Mouse (Mus musculus) CH12.LX (cell line): Measurements from ENCODE around the gene Sipa1l3. TPM values are rescaled to one million over a fixed set of nuclear protein-coding genes. Genes with fewer than 3 reads are reported as not detected.

Experiments
- DNase-seq: peaks from one replicate; pipeline ENCODE4 v3.0.0-alpha.2; 2013; ENCODE audit errors: extremely low read depth
- H3K27ac ChIP-seq: 2 replicates; pipeline ENCODE4 v1.5.1; 2012; ENCODE audit warnings: low read depth, mild to moderate bottlenecking, control low read depth, moderate library complexity; ENCODE audit not compliant: insufficient read depth
- H3K27me3 ChIP-seq: replicated peaks from 2 replicates; pipeline ENCODE3; 2012; ENCODE audit warnings: inconsistent platforms
- H3K36me3 ChIP-seq, 2 experiments: replicated peaks in 1 of 2; 2 replicates each; pipeline versions ENCODE3 to v1.6.1; 2012; ENCODE audit warnings: inconsistent platforms in 1 of 2, low read length in 1 of 2, mild to moderate bottlenecking in 1 of 2, mixed read lengths in 1 of 2, moderate library complexity in 1 of 2; ENCODE audit not compliant: control insufficient read depth in 1 of 2, insufficient read depth in 1 of 2
- H3K4me1 ChIP-seq, 2 experiments: 2 replicates each; pipeline ENCODE4 v1.6.1; 2012; ENCODE audit warnings: inconsistent platforms in 1 of 2, moderate library complexity in 1 of 2; ENCODE audit not compliant: insufficient read depth in 2 of 2, control insufficient read depth in 1 of 2
- H3K4me2 ChIP-seq: 2 replicates; pipeline ENCODE4 v1.6.1; 2012; ENCODE audit warnings: low read depth, mild to moderate bottlenecking, control low read depth; ENCODE audit not compliant: poor library complexity, insufficient read depth, severe bottlenecking
- H3K4me3 ChIP-seq, 3 experiments: fragments of 150-350 bp in 1 of 3; sonication (generic) in 1 of 3; replicated peaks in 1 of 3; 2 replicates each; pipeline versions ENCODE3 to v1.5.1; 2011 to 2012; ENCODE audit warnings: low read depth in 2 of 3, low read length in 2 of 3, mild to moderate bottlenecking in 2 of 3, moderate library complexity in 2 of 3, control low read depth in 1 of 3, improper control_type of control experiment in 1 of 3, inconsistent platforms in 1 of 3, mixed read lengths in 1 of 3; ENCODE audit not compliant: poor library complexity in 1 of 3
- H3K79me2 ChIP-seq: replicated peaks from 2 replicates; pipeline ENCODE4 v1.6.1; 2012; ENCODE audit warnings: mild to moderate bottlenecking, moderate library complexity; ENCODE audit not compliant: control insufficient read depth, poor library complexity, insufficient read depth, severe bottlenecking; ENCODE audit errors: extremely low read depth
- H3K9ac ChIP-seq: 2 replicates; pipeline ENCODE4 v1.6.1; 2012; ENCODE audit warnings: low read depth, mild to moderate bottlenecking, control low read depth, moderate library complexity; ENCODE audit not compliant: insufficient read depth
- H3K9me3 ChIP-seq: replicated peaks from 2 replicates; pipeline ENCODE3; 2012; ENCODE audit warnings: low read length, inconsistent platforms, mixed read lengths
- BHLHE40 ChIP-seq: IDR thresholded peaks from 2 replicates; pipeline ENCODE4 v1.6.1; 2011; ENCODE audit warnings: mild to moderate bottlenecking, low read depth, low read length, improper control_type of control experiment
- CHD2 ChIP-seq: IDR thresholded peaks from 2 replicates; pipeline ENCODE4 v1.6.1; 2011; ENCODE audit warnings: low read length, improper control_type of control experiment
- CTCF ChIP-seq, 2 experiments: IDR thresholded peaks in 1 of 2; conservative IDR thresholded peaks in 1 of 2; 2 replicates each; pipeline ENCODE4 v1.5.1; 2011 to 2012; ENCODE audit warnings: low read depth in 2 of 2, low read length in 2 of 2, improper control_type of control experiment in 1 of 2, inconsistent platforms in 1 of 2, mild to moderate bottlenecking in 1 of 2, moderate library complexity in 1 of 2
- ELF1 ChIP-seq: IDR thresholded peaks from 2 replicates; pipeline ENCODE4 v1.6.1; 2014; ENCODE audit warnings: low read depth, mild to moderate bottlenecking, inconsistent platforms, low read length, improper control_type of control experiment
- EP300 ChIP-seq: IDR thresholded peaks from 2 replicates; pipeline ENCODE4 v1.6.1; 2011; ENCODE audit warnings: low read length, improper control_type of control experiment
- JUND ChIP-seq: conservative IDR thresholded peaks from 2 replicates; pipeline ENCODE4 v1.6.1; 2011; ENCODE audit warnings: low read depth, low read length, improper control_type of control experiment
- MAFK ChIP-seq: IDR thresholded peaks from 2 replicates; pipeline ENCODE4 v1.6.1; 2011; ENCODE audit warnings: low read length, improper control_type of control experiment; ENCODE audit not compliant: insufficient replicate concordance
- MEF2A ChIP-seq: IDR thresholded peaks from 2 replicates; pipeline ENCODE4 v1.6.1; 2014; ENCODE audit warnings: low read depth, mild to moderate bottlenecking, inconsistent platforms, low read length, improper control_type of control experiment, borderline replicate concordance
- NELFE ChIP-seq: IDR thresholded peaks from 2 replicates; pipeline ENCODE4 v1.6.1; 2011; ENCODE audit warnings: low read depth, low read length, improper control_type of control experiment
- RAD21 ChIP-seq: IDR thresholded peaks from 2 replicates; pipeline ENCODE4 v1.6.1; 2011; ENCODE audit warnings: low read depth, mild to moderate bottlenecking, low read length, improper control_type of control experiment, moderate library complexity
- SMC3 ChIP-seq: IDR thresholded peaks from 2 replicates; pipeline ENCODE4 v1.6.1; 2011; ENCODE audit warnings: low read depth, low read length, improper control_type of control experiment
- TBP ChIP-seq: conservative IDR thresholded peaks from 2 replicates; pipeline ENCODE4 v1.6.1; 2011; ENCODE audit warnings: low read depth, low read length, improper control_type of control experiment
- USF1 ChIP-seq: IDR thresholded peaks from 2 replicates; pipeline ENCODE4 v1.6.1; 2014; ENCODE audit warnings: low read depth, mild to moderate bottlenecking, inconsistent platforms, low read length, improper control_type of control experiment
- ZKSCAN1 ChIP-seq: IDR thresholded peaks from 2 replicates; pipeline ENCODE4 v1.6.1; 2012; ENCODE audit warnings: low read depth, inconsistent platforms, low read length, improper control_type of control experiment, borderline replicate concordance
- dilution Hi-C: fragments of 300-500 bp; cut with MboI; formaldehyde crosslinking; loops from 2 replicates; pipeline ENCODE4 v1.14.3; 2020; ENCODE audit warnings: low sequenced_read_pairs; ENCODE audit not compliant: extremely low pct_unique_long_range_greater_than_20kb, extremely low pct_ligation_motif_present
- in situ Hi-C: fragments of 300-500 bp; cut with MboI; formaldehyde crosslinking; loops from 3 replicates; pipeline ENCODE4 v1.14.3; 2019; ENCODE audit warnings: low sequenced_read_pairs, low pct_ligation_motif_present, low pct_unique_long_range_greater_than_20kb, mixed read lengths
- polyA plus RNA-seq: library from polyadenylated mRNA; unstranded; fragments of >175 nt; gene quantifications from 2 replicates; pipeline ENCODE4 v1.2.1, GENCODE M21; 2012; ENCODE audit warnings: low read depth; ENCODE audit not compliant: insufficient read length
- total RNA-seq, 2 experiments: library from RNA; depleted of rRNA; stranded (reverse); fragments of 300-350 nt in 1 of 2; fragments of >200 nt in 1 of 2; gene quantifications; 2 replicates each; pipeline ENCODE4 v1.2.3; 2012 to 2014

The Sipa1l3 gene
- total and polyA plus RNA-seq, 3 experiments = 1.6 to 8.8 (median 5.9) TPM

GRCm38 (mm10) chr7:29437072-29437471 lies 81.4 kb downstream of the Sipa1l3 start:
- H3K36me3 ChIP-seq = peaks cover 0 to 3% of the 10 kb centered on the region in 2 experiments
- no peaks in the 10 kb centered on the region for H3K9me3 ChIP-seq
- H3K27ac ChIP-seq = no peak overlapping the region
- H3K4me3 ChIP-seq = no peak overlapping the region
- peaks cover 5 to 21% of the 10 kb centered on the region in 2 experiments; a peak in 3 of 4 replicates for H3K4me1 ChIP-seq
- no peaks in the 10 kb centered on the region for H3K27me3 ChIP-seq
- no peak for DNase-seq
- no peaks in the 10 kb centered on the region for H3K79me2 ChIP-seq
- H3K9ac ChIP-seq = no peak overlapping the region
- dilution Hi-C loops (no loop called here), in situ Hi-C loops (no loop called here)
- H3K4me2 ChIP-seq = no peak overlapping the region
- TF ChIP-seq MAFK = no peak
- no peak for TF ChIP-seq CHD2
- TF ChIP-seq ELF1 = no peak
- no peak for TF ChIP-seq EP300
- no peak for TF ChIP-seq USF1
- no peak for TF ChIP-seq CTCF (conservative IDR thresholded peaks at IDR 0.05 in 1 of 2, IDR thresholded peaks at IDR 0.05 in 1 of 2; ENCODE audit: low read depth in 2 of 2, low read length in 2 of 2)

- dilution Hi-C loops (no loop called here), in situ Hi-C loops (no loop called here)
- TF ChIP-seq RAD21 (no peak), EP300 (no peak), BHLHE40 (no peak), MEF2A (no peak), ZKSCAN1 (no peak), NELFE (no peak), ELF1 (no peak), SMC3 (no peak), JUND (no peak), TBP (no peak), CTCF (conservative IDR thresholded peaks at IDR 0.05 in 1 of 2, IDR thresholded peaks at IDR 0.05 in 1 of 2; ENCODE audit: low read depth in 2 of 2, low read length in 2 of 2) (no peak)
- Histone ChIP-seq H3K4me1 (peaks cover 7 to 37% of the 10 kb centered on the region in 2 experiments; a peak in 3 of 4 replicates), H3K4me2 (no peak overlapping the region), H3K27me3 (no peaks in the 10 kb centered on the region), H3K79me2 (no peaks in the 10 kb centered on the region), H3K27ac (no peak overlapping the region), H3K36me3 (peaks cover 0 to 3% of the 10 kb centered on the region in 2 experiments), H3K4me3 (no peak overlapping the region), H3K9ac (no peak overlapping the region), H3K9me3 (no peaks in the 10 kb centered on the region)
- no peak for DNase-seq
Observed at GRCm38 (mm10) chr7:29434313-29435035, 84.0 kb downstream of the Sipa1l3 start.
